Comparison of ENCODE assay signal across 25 mouse cellular contexts in genomic region chr13:45192079-45192478, GRCm38 (mm10).
A peak's percentile ranks its signal among the peaks of the same experiment; 100 is the strongest.
DNase-seq lines count a peak whose midpoint lies in the region; ATAC-seq and TF ChIP-seq lines count a peak whose summit lies in the region.
"Had no signal": no experiment of that assay in that cellular context is flagged by ENCODE, and none has a peak within 500 bp of the region (broad histone marks: within the 10 kb centered on the region; RNA-seq: fewer than 3 reads in every experiment).

No protein-coding gene starts in this region.

- no peak overlapping the region for H3K4me3 ChIP-seq in forebrain, embryonic 14.5 days (ENCODE audit: low read depth, low read length)
- no peak overlapping the region for H3K4me3 ChIP-seq in forebrain, embryonic 12.5 days (replicated peaks)
- no peak overlapping the region for H3K4me3 ChIP-seq in hindbrain, embryonic 15.5 days
- no peak overlapping the region for H3K4me3 ChIP-seq in hindbrain, postnatal 0 days (ENCODE audit: low read length)
- no peak overlapping the region for H3K4me3 ChIP-seq in limb, embryonic 12.5 days (replicated peaks)
- H3K4me3 ChIP-seq: heart, adult 2 months; heart, embryonic 13.5 days; megakaryocyte, embryonic 14.5 days; midbrain, embryonic 13.5 days; neural tube, embryonic 13.5 days had no signal

- H3K27ac ChIP-seq in forebrain, embryonic 14.5 days (ENCODE audit: low read depth, low read length), result no peak overlapping the region
- no peak overlapping the region for H3K27ac ChIP-seq in forebrain, embryonic 12.5 days
- H3K27ac ChIP-seq in hindbrain, embryonic 15.5 days (replicated peaks), result 0 out of 2 replicates have a peak overlapping the region, but pooled peaks have one; percentile 4
- no peak overlapping the region for H3K27ac ChIP-seq in hindbrain, postnatal 0 days
- no peak overlapping the region for H3K27ac ChIP-seq in limb, embryonic 12.5 days
- H3K27ac ChIP-seq: heart, adult 2 months; heart, embryonic 13.5 days; liver, embryonic 14.5 days; midbrain, embryonic 13.5 days; neural tube, embryonic 13.5 days had no signal

- no peak for ATAC-seq in forebrain, embryonic 14.5 days
- ATAC-seq in forebrain, embryonic 12.5 days (ENCODE audit: low FRiP score), result no peak
- no peak; the same call in 1 of the 2 replicates for ATAC-seq in hindbrain, embryonic 15.5 days (ENCODE audit: low FRiP score, low read depth)
- ATAC-seq in hindbrain, postnatal 0 days, result no peak
- ATAC-seq in limb, embryonic 12.5 days (ENCODE audit: insufficient number of reproducible peaks, insufficient read depth, low FRiP score, low TSS enrichment, low read depth), result no peak
- ATAC-seq: inflammation-experienced regulatory T-cells, adult 6 months; midbrain, embryonic 13.5 days had no signal

- H3K4me2 ChIP-seq in forebrain, embryonic 14.5 days (ENCODE audit: low read length), result no peak overlapping the region
- H3K4me2 ChIP-seq in forebrain, embryonic 12.5 days, result no peak overlapping the region
- H3K4me2 ChIP-seq in hindbrain, embryonic 15.5 days, result peak overlapping the region; percentile 31; the same call in 1 of the 2 replicates
- H3K4me2 ChIP-seq in hindbrain, postnatal 0 days (ENCODE audit: low read depth, low read length), result no peak overlapping the region
- peak overlapping the region; percentile 17; the same call in 1 of the 2 replicates for H3K4me2 ChIP-seq in limb, embryonic 12.5 days
- H3K4me2 ChIP-seq: heart, embryonic 13.5 days; lung, embryonic 14.5 days; midbrain, embryonic 13.5 days; neural tube, embryonic 13.5 days had no signal

- no peaks in the 10 kb centered on the region for H3K36me3 ChIP-seq in forebrain, embryonic 14.5 days (ENCODE audit: control insufficient read depth, insufficient read depth, low read length)
- no peaks in the 10 kb centered on the region for H3K36me3 ChIP-seq in forebrain, embryonic 12.5 days (replicated peaks)
- H3K36me3 ChIP-seq in hindbrain, embryonic 15.5 days, result no peaks in the 10 kb centered on the region
- no peaks in the 10 kb centered on the region for H3K36me3 ChIP-seq in hindbrain, postnatal 0 days (ENCODE audit: insufficient read depth, low read length)
- H3K36me3 ChIP-seq in limb, embryonic 12.5 days, result no peaks in the 10 kb centered on the region
- H3K36me3 ChIP-seq: heart, embryonic 13.5 days; midbrain, embryonic 13.5 days; neural tube, embryonic 13.5 days had no signal

- WGBS in forebrain, embryonic 14.5 days, result 35% methylated on average over 8 of the region's 8 CpGs
- 61% methylated on average over 8 of the region's 8 CpGs for WGBS in forebrain, embryonic 12.5 days
- WGBS in hindbrain, embryonic 15.5 days, result 57% methylated on average over 8 of the region's 8 CpGs
- WGBS in hindbrain, postnatal 0 days, result 55% methylated on average over 8 of the region's 8 CpGs
- WGBS in limb, embryonic 12.5 days, result 43% methylated on average over 8 of the region's 8 CpGs

- H3K27me3 ChIP-seq in forebrain, embryonic 14.5 days (replicated peaks; ENCODE audit: control insufficient read depth, insufficient read depth, low read length), result no peaks in the 10 kb centered on the region
- no peaks in the 10 kb centered on the region for H3K27me3 ChIP-seq in forebrain, embryonic 12.5 days
- no peaks in the 10 kb centered on the region for H3K27me3 ChIP-seq in hindbrain, embryonic 15.5 days
- no peaks in the 10 kb centered on the region for H3K27me3 ChIP-seq in hindbrain, postnatal 0 days (ENCODE audit: insufficient read depth, low read length)
- H3K27me3 ChIP-seq in limb, embryonic 12.5 days, result no peaks in the 10 kb centered on the region
- H3K27me3 ChIP-seq: heart, embryonic 13.5 days; midbrain, embryonic 13.5 days; neural tube, embryonic 13.5 days had no signal

- DNase-seq in forebrain, embryonic 14.5 days (ENCODE audit: low spot score), result peak; percentile 36
- no peak for DNase-seq in hindbrain, postnatal 0 days (ENCODE audit: low spot score)
- DNase-seq in brain, adult 2 months (ENCODE audit: low read depth, low spot score), result peak; percentile 21
- DNase-seq in urinary bladder, adult 18-20 months (ENCODE audit: low spot score in 2 of 2), result no peak
- DNase-seq in gastrocnemius, adult 18-20 months (ENCODE audit: low spot score), result no peak
- DNase-seq: adrenal gland, postnatal 10 days; cerebellum, adult 8-10 months; cerebellum, postnatal 36 days; embryo, embryonic 11 days; gastrocnemius, postnatal 36 days; heart, adult 2 months; kidney, adult 8-10 months; kidney, postnatal 10 days; lung, postnatal 36 days; thymus, adult 2 months had no signal

- H3K4me1 ChIP-seq in forebrain, embryonic 14.5 days (ENCODE audit: control insufficient read depth, insufficient read depth, low read length), result peaks cover 6% of the 10 kb centered on the region
- H3K4me1 ChIP-seq in forebrain, embryonic 12.5 days, result peaks cover 12% of the 10 kb centered on the region; the same call in 1 of the 2 replicates
- peaks cover 6% of the 10 kb centered on the region for H3K4me1 ChIP-seq in hindbrain, embryonic 15.5 days (replicated peaks)
- H3K4me1 ChIP-seq in hindbrain, postnatal 0 days (ENCODE audit: insufficient read depth, low read length), result 0 out of 2 replicates have a peak, but pooled peaks cover 5% of the 10 kb centered on the region
- peaks cover 29% of the 10 kb centered on the region; the same call in 1 of the 2 replicates for H3K4me1 ChIP-seq in limb, embryonic 12.5 days (replicated peaks)
- H3K4me1 ChIP-seq: heart, embryonic 13.5 days had no signal

- no peak overlapping the region for H3K9ac ChIP-seq in forebrain, embryonic 14.5 days (ENCODE audit: low read length)
- no peak overlapping the region for H3K9ac ChIP-seq in forebrain, embryonic 12.5 days
- H3K9ac ChIP-seq in hindbrain, embryonic 15.5 days, result no peak overlapping the region
- no peak overlapping the region for H3K9ac ChIP-seq in hindbrain, postnatal 0 days (replicated peaks; ENCODE audit: low read length)
- no peak overlapping the region; the same call in 1 of the 2 replicates for H3K9ac ChIP-seq in limb, embryonic 12.5 days (replicated peaks)
- H3K9ac ChIP-seq: heart, embryonic 13.5 days; liver, embryonic 14.5 days; lung, embryonic 14.5 days; midbrain, embryonic 13.5 days; neural tube, embryonic 13.5 days had no signal

- no peaks in the 10 kb centered on the region for H3K9me3 ChIP-seq in forebrain, embryonic 14.5 days (replicated peaks; ENCODE audit: control insufficient read depth, low read length)
- H3K9me3 ChIP-seq in forebrain, embryonic 12.5 days, result no peaks in the 10 kb centered on the region
- no peaks in the 10 kb centered on the region for H3K9me3 ChIP-seq in hindbrain, embryonic 15.5 days
- no peaks in the 10 kb centered on the region for H3K9me3 ChIP-seq in hindbrain, postnatal 0 days (ENCODE audit: low read length)
- H3K9me3 ChIP-seq in limb, embryonic 12.5 days, result no peaks in the 10 kb centered on the region
- H3K9me3 ChIP-seq: heart, embryonic 13.5 days; midbrain, embryonic 13.5 days; neural tube, embryonic 13.5 days had no signal

- no peak for TF ChIP-seq CTCF in hindbrain, postnatal 0 days (IDR thresholded peaks at IDR 0.05; ENCODE audit: low read depth)

Comparison
In these comparisons a context has a peak if more than half of its experiments do, and no peak if none do; other contexts are left out.
1. H3K4me2 ChIP-seq: peak in hindbrain, embryonic 15.5 days (single experiment) and limb, embryonic 12.5 days (single experiment); none in forebrain, embryonic 14.5 days (single experiment), forebrain, embryonic 12.5 days (single experiment) and hindbrain, postnatal 0 days (single experiment).
2. DNase-seq: peak in forebrain, embryonic 14.5 days (single experiment) and brain, adult 2 months (single experiment); none in hindbrain, postnatal 0 days (single experiment), urinary bladder, adult 18-20 months (0 of 2) and gastrocnemius, adult 18-20 months (single experiment).